Mouse (Mus musculus) gastrocnemius, postnatal 25 days (tissue): Measurements from ENCODE around the gene Polr2l. TPM values are rescaled to one million over a fixed set of nuclear protein-coding genes. Genes with fewer than 3 reads are reported as not detected.

Source experiments
- DNase-seq: peaks from one replicate; pipeline ENCODE4 v3.0.0; 2022
- total RNA-seq, 2 experiments: library from RNA; stranded (reverse); gene quantifications; 1 replicate in 1 of 2; 2 replicates in 1 of 2; pipeline ENCODE4 v1.2.3; 2021

Gene Polr2l
- total RNA-seq, 2 experiments from 2014 or later = 55.2 to 56.0 TPM

- no peak for DNase-seq
These were observed 9.5 kb upstream of the Polr2l start for GRCm38 (mm10) chr7:141484186-141485120.

- no peak for DNase-seq
These were observed 8.3 kb upstream of the Polr2l start for GRCm38 (mm10) chr7:141483114-141483653.

GRCm38 (mm10) chr7:141482531-141483024, 7.6 kb upstream of the Polr2l start:
- no peak for DNase-seq

GRCm38 (mm10) chr7:141481498-141482401, 6.8 kb upstream of the Polr2l start:
- no peak for DNase-seq

- peak; percentile 59 for DNase-seq
These were observed 6.0 kb upstream of the Polr2l start for GRCm38 (mm10) chr7:141480842-141481497.

GRCm38 (mm10) chr7:141478270-141478748, 3.4 kb upstream of the Polr2l start:
- peak; percentile 61 for DNase-seq

GRCm38 (mm10) chr7:141477578-141478269, 2.8 kb upstream of the Polr2l start:
- DNase-seq = peak; percentile 21

GRCm38 (mm10) chr7:141476981-141477370, 2.0 kb upstream of the Polr2l start:
- peak; percentile 62 for DNase-seq

- peak; percentile 89 for DNase-seq
These were observed 1.5 kb upstream of the Polr2l start for GRCm38 (mm10) chr7:141476226-141476980.

- DNase-seq = no peak
These were observed 850 bp upstream of the Polr2l start for GRCm38 (mm10) chr7:141475805-141476158.

- DNase-seq = no peak
These were observed 772 bp downstream of the Polr2l start for GRCm38 (mm10) chr7:141474160-141474559.

- DNase-seq = no peak
These were observed 2.2 kb downstream of the Polr2l start for GRCm38 (mm10) chr7:141472763-141473162.

- no peak for DNase-seq
These were observed 2.7 kb downstream of the Polr2l start for GRCm38 (mm10) chr7:141472226-141472625.

- DNase-seq = no peak
These were observed 3.7 kb downstream of the Polr2l start for GRCm38 (mm10) chr7:141471236-141471635.

GRCm38 (mm10) chr7:141470637-141470944, 4.3 kb downstream of the Polr2l start:
- no peak for DNase-seq

GRCm38 (mm10) chr7:141469901-141470636, 4.9 kb downstream of the Polr2l start:
- no peak for DNase-seq

GRCm38 (mm10) chr7:141469352-141469751, 5.6 kb downstream of the Polr2l start:
- no peak for DNase-seq

- no peak for DNase-seq
These were observed 6.3 kb downstream of the Polr2l start for GRCm38 (mm10) chr7:141468522-141469211.

- no peak for DNase-seq
These were observed 6.8 kb downstream of the Polr2l start for GRCm38 (mm10) chr7:141468164-141468521.
